Mouse (Mus musculus) hindbrain, embryonic 10.5 days (tissue): ENCODE data around the gene Cdh15. TPM values are rescaled to one million over a fixed set of nuclear protein-coding genes. Genes with fewer than 3 reads are reported as not detected.

Source experiments
- DNase-seq: peaks from one replicate; pipeline ENCODE4 v3.0.0-alpha.2; 2017; ENCODE audit warnings: low spot score
- H3K27ac ChIP-seq: fragments of 300-500 bp; sonication (generic); 2 replicates; pipeline ENCODE4 v1.5.1; 2016; ENCODE audit warnings: mild to moderate bottlenecking, moderate library complexity
- H3K27me3 ChIP-seq: fragments of 300-500 bp; sonication (generic); 2 replicates; pipeline ENCODE4 v1.6.1; 2016; ENCODE audit warnings: mild to moderate bottlenecking; ENCODE audit not compliant: poor library complexity, insufficient read depth, severe bottlenecking
- H3K36me3 ChIP-seq: fragments of 300-500 bp; sonication (generic); 2 replicates; pipeline ENCODE4 v1.6.1; 2016; ENCODE audit warnings: mild to moderate bottlenecking, moderate library complexity
- H3K4me1 ChIP-seq: fragments of 300-500 bp; sonication (generic); replicated peaks from 2 replicates; pipeline ENCODE4 v1.6.1; 2016; ENCODE audit warnings: mild to moderate bottlenecking
- H3K4me3 ChIP-seq: fragments of 300-500 bp; sonication (generic); 2 replicates; pipeline ENCODE4 v1.5.1; 2016; ENCODE audit warnings: mild to moderate bottlenecking, moderate library complexity
- H3K9me3 ChIP-seq: fragments of 300-500 bp; sonication (generic); 2 replicates; pipeline ENCODE4 v1.6.1; 2016; ENCODE audit warnings: mild to moderate bottlenecking, moderate library complexity
- WGBS: fragments of 180-500 bp; shearing (Covaris S2); methylation state at CpG from one replicate; pipeline ENCODE4 v1.1.7; 2016; 5-methylcytosine and 5-hydroxymethylcytosine counted together
- polyA plus RNA-seq: library from polyadenylated mRNA; unstranded; fragments of >200 nt; fragmentation: Nextera tagmentation; extraction: Ambion mirVana; gene quantifications from 2 replicates; pipeline ENCODE4 v1.2.1, GENCODE M21; 2016

Gene Cdh15
- polyA plus RNA-seq, 1 experiment from 2014 or later: 1.2 TPM

DNA sequence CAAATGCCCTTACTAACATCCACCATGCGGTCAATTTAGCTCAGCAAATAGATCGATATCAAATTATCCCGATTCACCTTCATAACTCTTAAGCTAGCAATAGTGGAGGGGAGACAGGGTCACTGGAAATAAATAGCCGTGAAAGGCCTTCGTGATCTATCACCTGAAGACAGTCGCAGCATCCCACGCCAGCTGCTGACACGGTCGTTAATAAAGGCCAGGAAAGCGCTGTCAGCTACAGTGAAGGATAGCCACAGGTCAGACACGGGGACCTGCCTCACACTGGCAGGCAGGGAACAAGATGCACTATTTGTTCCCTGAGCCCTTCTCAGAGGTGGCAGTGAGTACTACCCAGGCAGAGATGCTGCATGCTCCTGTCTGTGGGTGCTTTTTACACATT is 28.0 kb upstream of the Cdh15 start:
- peaks cover 8% of the 10 kb centered on the region for H3K27me3 ChIP-seq
- no peak for DNase-seq
- 79% methylated on average over 11 of the region's 11 CpGs for WGBS
- H3K27ac ChIP-seq: 0 out of 2 replicates have a peak overlapping the region, but pooled peaks have one; percentile 12
- peaks cover 5% of the 10 kb centered on the region; the same call in 1 of the 2 replicates for H3K36me3 ChIP-seq
- H3K4me1 ChIP-seq: peaks cover 58% of the 10 kb centered on the region
- H3K4me3 ChIP-seq: no peak overlapping the region
- no peaks in the 10 kb centered on the region for H3K9me3 ChIP-seq

DNA sequence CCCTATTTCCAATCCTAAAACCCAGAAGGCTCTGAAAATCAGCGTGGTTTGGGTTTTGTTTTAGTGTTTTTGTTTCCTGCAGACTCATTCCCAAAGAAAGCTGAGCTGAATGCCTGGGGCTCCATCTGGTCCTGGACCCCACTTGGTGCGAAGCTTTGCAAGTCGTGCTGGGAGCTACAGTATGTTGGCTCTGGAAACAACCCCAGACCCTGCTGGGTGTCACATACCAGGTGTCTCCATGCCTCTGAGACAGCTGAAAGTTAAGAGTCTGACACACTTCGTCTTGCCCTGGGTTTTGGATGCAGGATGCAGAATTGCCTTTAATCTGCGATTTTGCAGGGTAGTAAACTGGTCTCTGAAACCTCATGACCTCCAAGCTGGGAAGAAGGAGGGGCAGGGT is 23.2 kb upstream of the Cdh15 start:
- Histone ChIP-seq H3K27ac (peak overlapping the region; percentile 40; the same call in 1 of the 2 replicates), H3K4me3 (no peak overlapping the region), H3K36me3 (no peaks in the 10 kb centered on the region), H3K4me1 (peaks cover 39% of the 10 kb centered on the region), H3K9me3 (no peaks in the 10 kb centered on the region), H3K27me3 (peaks cover 9% of the 10 kb centered on the region)
- 39% methylated on average over 5 of the region's 5 CpGs for WGBS
- no peak for DNase-seq

DNA sequence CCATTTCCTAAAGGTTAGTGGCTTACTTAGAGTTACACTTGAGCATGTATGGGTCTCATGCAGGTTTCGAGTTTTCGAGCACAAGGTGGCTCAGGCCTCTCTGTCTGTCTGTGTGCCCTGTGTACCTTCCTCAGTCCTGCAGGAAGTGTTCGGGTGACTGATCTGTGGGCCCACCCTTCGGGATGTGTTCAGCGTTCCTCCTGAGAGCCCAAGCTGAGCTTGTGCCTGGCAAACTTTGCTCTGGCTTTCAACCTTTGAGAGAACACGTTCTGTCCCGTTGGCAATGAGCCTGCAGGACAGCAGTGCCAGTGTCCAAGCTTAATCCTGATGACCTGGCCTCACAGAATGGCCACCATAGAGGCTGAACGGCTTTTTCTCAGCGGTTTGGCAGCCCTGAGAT is 22.8 kb upstream of the Cdh15 start:
- WGBS: 79% methylated on average over 9 of the region's 9 CpGs
- DNase-seq: no peak
- H3K27ac ChIP-seq: no peak overlapping the region
- H3K9me3 ChIP-seq: no peaks in the 10 kb centered on the region
- peaks cover 34% of the 10 kb centered on the region for H3K4me1 ChIP-seq
- H3K27me3 ChIP-seq: peaks cover 9% of the 10 kb centered on the region
- H3K36me3 ChIP-seq: no peaks in the 10 kb centered on the region
- no peak overlapping the region for H3K4me3 ChIP-seq

DNA sequence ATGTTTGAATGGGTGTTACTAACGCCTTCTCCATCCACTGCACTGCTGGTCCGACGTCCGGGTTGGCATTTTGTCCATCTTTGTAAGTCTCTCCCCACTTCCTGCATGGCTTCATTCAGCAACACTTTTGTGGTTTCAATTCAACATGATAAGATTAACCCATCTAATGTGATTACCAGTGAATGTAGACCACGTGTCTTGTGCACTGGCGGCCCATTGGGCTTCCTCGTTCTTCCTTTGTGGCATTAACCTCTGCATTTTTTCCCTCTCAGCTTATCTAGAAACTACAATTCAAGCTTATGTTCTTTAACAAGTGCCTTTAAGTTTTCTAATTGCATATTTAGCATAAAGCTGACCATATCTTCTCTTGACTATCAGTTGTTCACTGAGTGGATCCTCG is 22.4 kb upstream of the Cdh15 start:
- peaks cover 33% of the 10 kb centered on the region for H3K4me1 ChIP-seq

DNA sequence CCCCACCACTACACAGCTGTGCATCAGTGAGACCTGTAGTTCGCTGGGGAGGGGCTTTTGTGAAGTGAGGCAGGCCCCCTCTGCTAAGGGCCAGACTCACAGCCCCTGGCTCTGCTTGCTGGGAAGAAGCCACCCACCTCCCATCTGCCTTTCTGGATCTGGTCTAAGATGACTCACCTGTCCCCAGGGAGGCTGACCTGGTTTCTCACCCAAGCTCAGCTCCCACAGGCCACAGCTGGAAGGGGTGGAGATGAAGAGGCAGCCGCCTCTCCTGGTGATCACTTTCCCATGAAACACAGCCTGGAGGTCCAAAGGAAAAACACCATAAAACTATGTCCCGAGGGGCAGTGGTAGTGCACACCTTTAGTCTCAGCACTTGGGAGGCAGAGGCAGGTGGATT is 18.4 kb upstream of the Cdh15 start:
- Histone ChIP-seq H3K36me3 (no peaks in the 10 kb centered on the region), H3K27me3 (peaks cover 12% of the 10 kb centered on the region), H3K4me1 (peaks cover 26% of the 10 kb centered on the region), H3K27ac (no peak overlapping the region), H3K9me3 (no peaks in the 10 kb centered on the region), H3K4me3 (no peak overlapping the region)
- no peak for DNase-seq
- WGBS: 84% methylated on average over 3 of the region's 3 CpGs

More for the DNA sequence above, 22.4 kb upstream of the Cdh15 start:
- Histone ChIP-seq H3K27me3 (peaks cover 9% of the 10 kb centered on the region), H3K36me3 (no peaks in the 10 kb centered on the region), H3K27ac (no peak overlapping the region), H3K4me3 (no peak overlapping the region), H3K9me3 (no peaks in the 10 kb centered on the region)
- DNase-seq: no peak
- 86% methylated on average over 8 of the region's 8 CpGs for WGBS

DNA sequence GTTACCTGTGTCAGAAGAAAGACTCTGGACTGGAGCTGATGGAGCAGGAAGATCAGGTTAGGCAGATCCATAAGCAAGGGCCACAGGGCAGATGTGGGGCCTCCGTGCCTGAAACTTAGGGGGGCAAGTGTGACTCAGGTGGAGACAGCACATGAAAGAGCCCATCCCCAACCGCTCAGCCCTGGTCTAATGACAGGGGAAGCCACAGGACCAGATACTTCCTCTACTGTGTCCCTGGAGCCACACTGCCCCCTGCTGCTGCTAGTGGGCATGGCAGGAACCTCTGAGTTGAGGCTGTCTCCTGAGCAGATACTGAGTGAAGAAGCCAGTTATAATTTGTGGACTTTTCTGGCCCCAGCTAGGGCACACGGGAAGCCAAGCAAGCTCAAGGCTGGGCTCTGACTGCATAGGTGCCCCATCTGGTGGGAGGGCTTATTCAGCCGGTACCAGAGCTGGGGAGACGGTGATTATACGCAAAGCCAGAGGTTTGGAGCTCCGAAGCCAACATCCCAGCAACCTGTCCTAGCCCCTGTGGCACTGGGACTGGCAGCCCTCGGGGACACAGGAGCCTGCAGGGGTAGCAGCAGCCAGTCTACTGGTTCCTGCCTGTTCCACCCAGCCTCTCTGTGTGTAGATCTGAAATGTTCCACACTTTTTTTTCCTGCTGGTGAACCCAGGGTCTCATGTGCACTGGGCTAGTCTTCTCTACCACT is 17.3 kb upstream of the Cdh15 start:
- Histone ChIP-seq H3K27me3 (peaks cover 12% of the 10 kb centered on the region), H3K4me1 (peaks cover 18% of the 10 kb centered on the region), H3K36me3 (no peaks in the 10 kb centered on the region), H3K9me3 (no peaks in the 10 kb centered on the region), H3K27ac (no peak overlapping the region), H3K4me3 (no peak overlapping the region)
- DNase-seq: peak; percentile 90
- 42% methylated on average over 8 of the region's 8 CpGs for WGBS

DNA sequence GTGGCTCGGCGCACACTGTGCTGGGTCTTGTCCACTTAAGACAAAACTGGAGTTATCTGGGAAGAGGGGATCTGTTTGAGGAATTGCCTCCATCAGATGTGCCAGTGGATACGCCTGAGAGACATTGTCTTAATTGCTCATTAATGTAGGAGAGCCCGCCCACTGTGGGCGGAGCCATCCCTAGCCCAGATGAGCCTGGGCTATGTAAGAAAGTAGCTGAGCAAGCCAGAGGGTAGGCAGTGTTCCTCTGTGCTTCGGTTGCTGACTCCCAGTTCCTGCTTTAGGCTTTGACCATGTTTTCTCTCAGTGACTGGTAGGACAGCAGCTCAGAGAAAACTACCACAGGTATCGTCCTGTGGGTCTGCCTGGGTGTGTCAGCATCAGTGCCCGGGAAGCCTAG is 13.3 kb upstream of the Cdh15 start:
- Histone ChIP-seq H3K36me3 (no peaks in the 10 kb centered on the region), H3K27ac (no peak overlapping the region), H3K4me3 (no peak overlapping the region), H3K9me3 (no peaks in the 10 kb centered on the region), H3K4me1 (peaks cover 14% of the 10 kb centered on the region), H3K27me3 (0 out of 2 replicates have a peak, but pooled peaks cover 4% of the 10 kb centered on the region)
- 91% methylated on average over 8 of the region's 8 CpGs for WGBS
- no peak for DNase-seq

DNA sequence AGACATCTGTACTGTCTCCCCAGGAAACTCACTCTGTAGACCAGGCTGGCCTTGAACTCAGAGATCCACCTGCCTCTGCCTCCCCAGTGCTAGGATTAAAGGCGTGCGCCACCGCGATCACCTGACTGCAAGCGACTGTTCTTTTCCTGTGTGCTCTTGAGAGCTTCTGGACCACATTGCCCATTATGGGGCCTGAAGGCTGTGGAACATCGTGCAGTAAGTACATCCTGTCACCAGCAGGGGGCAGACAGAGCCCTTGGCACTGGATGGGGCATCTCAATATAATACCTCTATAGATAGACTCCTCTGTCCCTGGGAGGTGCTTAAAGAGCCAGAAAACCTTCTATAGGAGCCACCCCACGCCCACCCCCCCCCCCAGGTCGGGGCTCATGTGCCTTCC is 12.8 kb upstream of the Cdh15 start:
- no peaks in the 10 kb centered on the region for H3K9me3 ChIP-seq
- no peaks in the 10 kb centered on the region for H3K36me3 ChIP-seq
- peaks cover 19% of the 10 kb centered on the region; the same call in 1 of the 2 replicates for H3K4me1 ChIP-seq
- H3K4me3 ChIP-seq: no peak overlapping the region
- 0 out of 2 replicates have a peak, but pooled peaks cover 3% of the 10 kb centered on the region for H3K27me3 ChIP-seq
- 34% methylated on average over 8 of the region's 8 CpGs for WGBS
- DNase-seq: peak; percentile 78
- H3K27ac ChIP-seq: no peak overlapping the region

DNA sequence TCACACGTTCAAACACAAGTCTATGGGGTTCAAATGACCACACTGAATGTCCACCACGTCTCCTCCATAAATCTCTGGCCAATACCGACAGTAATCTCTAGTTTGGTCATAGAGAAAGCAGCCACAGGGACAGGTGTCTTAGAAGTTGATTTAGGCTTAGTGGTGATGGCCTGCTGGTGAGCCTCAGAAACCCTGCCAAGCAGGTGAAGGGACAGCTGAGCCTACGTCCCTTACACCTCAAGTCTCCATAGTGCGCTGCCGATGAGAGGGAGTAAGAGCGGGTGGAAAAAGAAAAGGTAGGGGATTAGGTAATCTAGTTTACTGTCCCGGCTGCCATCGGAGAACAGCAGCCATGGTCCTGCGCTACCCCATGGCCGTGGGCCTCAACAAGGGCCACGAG is 11.6 kb upstream of the Cdh15 start:
- H3K4me3 ChIP-seq: no peak overlapping the region
- no peak for DNase-seq
- H3K4me1 ChIP-seq: peaks cover 16% of the 10 kb centered on the region; the same call in 1 of the 2 replicates
- no peak overlapping the region for H3K27ac ChIP-seq
- 92% methylated on average over 12 of the region's 12 CpGs for WGBS
- H3K9me3 ChIP-seq: no peaks in the 10 kb centered on the region
- H3K36me3 ChIP-seq: no peaks in the 10 kb centered on the region
- H3K27me3 ChIP-seq: 0 out of 2 replicates have a peak, but pooled peaks cover 3% of the 10 kb centered on the region

DNA sequence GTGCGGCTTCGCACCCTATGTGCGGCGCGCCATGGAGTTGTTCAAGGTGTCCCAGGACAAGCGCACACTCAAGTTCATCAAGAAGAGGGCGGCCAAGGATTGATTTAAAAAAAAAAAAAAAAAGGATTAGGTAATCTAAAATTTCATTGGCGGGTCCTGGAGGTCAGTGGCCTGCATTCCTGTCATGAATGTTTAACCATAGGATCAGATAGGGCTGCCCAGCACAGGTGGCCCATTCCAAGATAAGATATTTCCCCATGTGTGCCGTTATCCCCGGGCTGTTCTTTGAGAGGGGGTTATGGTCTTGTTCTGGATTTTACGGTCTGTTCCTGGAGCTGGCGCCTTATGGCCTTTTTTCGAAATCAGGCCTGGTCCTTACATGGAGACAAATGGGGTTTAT is 11.1 kb upstream of the Cdh15 start:
- no peak for DNase-seq

DNA sequence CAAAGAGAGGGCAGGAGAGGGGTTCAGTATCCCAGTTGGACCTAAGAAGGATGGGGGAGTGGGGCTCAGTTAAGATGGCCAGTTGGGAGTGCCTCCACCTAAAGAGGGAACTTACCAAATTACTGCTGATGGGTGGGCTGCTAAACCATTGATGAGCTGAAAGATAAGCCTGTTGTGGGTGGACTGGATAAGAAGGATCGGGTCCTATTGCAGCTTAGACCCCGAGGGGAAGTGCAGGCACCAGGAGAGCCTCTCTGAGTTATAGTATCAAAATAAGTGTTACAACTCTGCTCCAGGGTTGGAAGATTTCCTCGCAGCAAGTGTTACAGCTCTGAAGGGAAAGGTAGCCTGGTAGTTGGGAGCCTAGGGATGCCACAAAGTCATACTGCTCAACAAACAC is 3.6 kb upstream of the Cdh15 start:
- Histone ChIP-seq H3K27me3 (peaks cover 17% of the 10 kb centered on the region), H3K36me3 (no peaks in the 10 kb centered on the region), H3K27ac (no peak overlapping the region), H3K4me3 (no peak overlapping the region), H3K4me1 (peaks cover 31% of the 10 kb centered on the region), H3K9me3 (no peaks in the 10 kb centered on the region)
- WGBS: 86% methylated on average over 3 of the region's 3 CpGs
- DNase-seq: no peak

More for the DNA sequence above, 11.1 kb upstream of the Cdh15 start:
- H3K4me1 ChIP-seq: peaks cover 16% of the 10 kb centered on the region; the same call in 1 of the 2 replicates
- H3K9me3 ChIP-seq: no peaks in the 10 kb centered on the region
- H3K27me3 ChIP-seq: no peaks in the 10 kb centered on the region
- no peak overlapping the region for H3K27ac ChIP-seq
- no peak overlapping the region for H3K4me3 ChIP-seq
- WGBS: 92% methylated on average over 13 of the region's 13 CpGs
- H3K36me3 ChIP-seq: no peaks in the 10 kb centered on the region

DNA sequence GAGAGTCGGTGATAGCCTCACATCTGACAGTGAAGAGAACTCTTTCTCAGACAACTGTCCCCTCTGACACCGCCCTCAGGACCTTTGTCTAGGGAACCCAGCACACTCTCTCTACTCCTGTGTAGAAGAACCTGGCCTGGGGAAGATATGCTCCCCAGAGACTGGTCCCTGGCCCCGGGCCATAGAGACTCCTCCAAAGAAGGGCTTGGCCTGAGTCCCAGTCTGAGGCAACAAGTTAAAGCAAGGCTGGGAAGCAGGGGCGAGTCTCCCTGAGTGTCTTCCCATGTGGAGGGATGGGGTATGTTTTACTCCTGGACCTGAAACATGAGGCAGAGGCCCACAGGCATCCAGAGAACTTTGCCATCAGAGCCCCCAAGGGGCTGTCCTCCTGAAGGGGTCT is 2.1 kb upstream of the Cdh15 start:
- H3K36me3 ChIP-seq: no peaks in the 10 kb centered on the region
- no peak for DNase-seq
- H3K4me1 ChIP-seq: peaks cover 34% of the 10 kb centered on the region
- peaks cover 27% of the 10 kb centered on the region for H3K27me3 ChIP-seq
- no peaks in the 10 kb centered on the region for H3K9me3 ChIP-seq
- H3K4me3 ChIP-seq: no peak overlapping the region
- no peak overlapping the region for H3K27ac ChIP-seq
- WGBS: 90% methylated on average over 4 of the region's 4 CpGs

DNA sequence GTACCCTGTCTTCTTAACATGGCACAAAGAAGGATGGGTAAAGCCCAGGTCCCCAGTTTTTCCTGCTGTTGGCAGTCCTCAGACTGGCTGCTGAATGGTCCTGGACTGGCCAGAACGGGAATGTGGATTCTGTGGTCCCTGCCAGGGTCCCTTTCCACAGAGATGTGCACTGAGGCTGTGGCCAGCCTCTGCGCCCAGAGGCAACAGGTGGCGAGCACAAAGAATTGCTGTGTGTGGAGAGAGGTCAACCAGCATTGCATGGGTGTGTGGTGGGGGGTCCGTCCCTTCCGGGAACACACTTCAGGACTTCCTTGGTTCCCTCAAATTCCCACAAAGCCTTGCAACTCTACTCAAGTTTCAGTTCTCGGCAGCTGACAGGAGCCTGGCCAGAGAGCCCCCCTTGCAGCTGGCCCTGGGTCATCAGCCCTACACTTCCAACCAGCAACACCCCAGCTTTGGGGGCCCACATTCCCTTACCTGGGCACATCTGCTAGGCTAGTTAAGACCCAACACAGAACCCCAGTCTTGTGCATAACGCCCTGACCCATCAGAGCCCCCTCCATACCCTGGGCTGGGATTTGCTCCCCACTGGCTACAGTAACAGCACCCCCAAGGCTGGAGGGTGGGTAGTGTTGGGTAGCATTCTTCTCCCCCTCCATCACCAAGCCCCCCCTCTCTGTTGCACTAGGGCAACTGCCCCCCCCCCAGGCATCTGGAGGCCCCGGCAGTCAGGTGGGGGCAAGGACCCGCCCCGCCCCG is 1.6 kb downstream of the Cdh15 start:
- H3K27ac ChIP-seq: no peak overlapping the region
- DNase-seq: no peak

More for the DNA sequence above, 1.6 kb downstream of the Cdh15 start:
- WGBS: 68% methylated on average over 11 of the region's 11 CpGs
- H3K36me3 ChIP-seq: no peaks in the 10 kb centered on the region
- H3K4me1 ChIP-seq: peaks cover 67% of the 10 kb centered on the region
- H3K4me3 ChIP-seq: no peak overlapping the region
- H3K27me3 ChIP-seq: peaks cover 49% of the 10 kb centered on the region
- H3K9me3 ChIP-seq: no peaks in the 10 kb centered on the region
